Comparison of ENCODE assay signal across 9 mouse cellular contexts in genomic region chr5:111582004-111582403, GRCm38 (mm10).
DNase-seq lines count a peak whose midpoint lies in the region; ATAC-seq and TF ChIP-seq lines count a peak whose summit lies in the region.
"Had no signal": no experiment of that assay in that cellular context is flagged by ENCODE, and none has a peak within 500 bp of the region (broad histone marks: within the 10 kb centered on the region; RNA-seq: fewer than 3 reads in every experiment).

No protein-coding gene starts in this region.

- no peak overlapping the region for H3K9ac ChIP-seq in kidney, postnatal 0 days (ENCODE audit: low read depth, low read length)
- no peak overlapping the region for H3K9ac ChIP-seq in embryonic facial prominence, embryonic 14.5 days (ENCODE audit: low read depth, low read length)
- H3K9ac ChIP-seq in intestine, embryonic 14.5 days (ENCODE audit: low read length) = peak overlapping the region; percentile 27
- 0 out of 2 replicates have a peak overlapping the region, but pooled peaks have one; percentile 13 for H3K9ac ChIP-seq in midbrain, postnatal 0 days (replicated peaks; ENCODE audit: low read length, poor library complexity, severe bottlenecking)

- H3K27ac ChIP-seq in kidney, postnatal 0 days = no peak overlapping the region
- no peak overlapping the region; the same call in 1 of the 2 replicates for H3K27ac ChIP-seq in embryonic facial prominence, embryonic 14.5 days (replicated peaks; ENCODE audit: low read depth, low read length)
- H3K27ac ChIP-seq in intestine, embryonic 14.5 days (ENCODE audit: low read depth) = peak overlapping the region; percentile 58; the same call in 1 of the 2 replicates
- peak overlapping the region; percentile 72 for H3K27ac ChIP-seq in midbrain, postnatal 0 days (ENCODE audit: low read depth, low read length)
- H3K27ac ChIP-seq: macrophage had no signal

- no peak overlapping the region; the same call in 1 of the 2 replicates for H3K4me2 ChIP-seq in kidney, postnatal 0 days (ENCODE audit: low read length)
- peak overlapping the region; percentile 64 for H3K4me2 ChIP-seq in embryonic facial prominence, embryonic 14.5 days (ENCODE audit: low read depth, low read length)
- H3K4me2 ChIP-seq in intestine, embryonic 14.5 days (ENCODE audit: low read length) = peak overlapping the region; percentile 62
- H3K4me2 ChIP-seq in midbrain, postnatal 0 days (ENCODE audit: low read depth, low read length, poor library complexity, severe bottlenecking) = peak overlapping the region; percentile 54

- H3K4me3 ChIP-seq in kidney, postnatal 0 days (replicated peaks; ENCODE audit: low read depth, low read length) = no peak overlapping the region
- H3K4me3 ChIP-seq in embryonic facial prominence, embryonic 14.5 days (ENCODE audit: low read depth, low read length) = no peak overlapping the region
- H3K4me3 ChIP-seq in intestine, embryonic 14.5 days (ENCODE audit: low read depth, low read length) = no peak overlapping the region
- peak overlapping the region; percentile 25 for H3K4me3 ChIP-seq in midbrain, postnatal 0 days (ENCODE audit: low read depth, low read length)

- WGBS in kidney, postnatal 0 days = 43% methylated on average over 9 of the region's 9 CpGs
- WGBS in embryonic facial prominence, embryonic 14.5 days = 32% methylated on average over 9 of the region's 9 CpGs
- 41% methylated on average over 9 of the region's 9 CpGs for WGBS in intestine, embryonic 14.5 days
- WGBS in midbrain, postnatal 0 days = 12% methylated on average over 9 of the region's 9 CpGs

- no peak for ATAC-seq in kidney, postnatal 0 days (replicated peaks; ENCODE audit: low FRiP score, low read depth)
- no peak for ATAC-seq in embryonic facial prominence, embryonic 14.5 days (ENCODE audit: low read depth)
- ATAC-seq in intestine, embryonic 14.5 days (replicated peaks; ENCODE audit: low FRiP score, low TSS enrichment, low read depth) = no peak
- no peak for ATAC-seq in midbrain, postnatal 0 days (ENCODE audit: low FRiP score)

- H3K9me3 ChIP-seq in kidney, postnatal 0 days (replicated peaks; ENCODE audit: low read length) = no peaks in the 10 kb centered on the region
- H3K9me3 ChIP-seq in embryonic facial prominence, embryonic 14.5 days (ENCODE audit: control insufficient read depth, low read length) = no peaks in the 10 kb centered on the region
- H3K9me3 ChIP-seq in intestine, embryonic 14.5 days (ENCODE audit: control insufficient read depth, low read length) = no peaks in the 10 kb centered on the region
- H3K9me3 ChIP-seq in midbrain, postnatal 0 days (ENCODE audit: low read length) = no peaks in the 10 kb centered on the region

- H3K36me3 ChIP-seq in kidney, postnatal 0 days (ENCODE audit: insufficient read depth, low read length) = no peaks in the 10 kb centered on the region
- no peaks in the 10 kb centered on the region for H3K36me3 ChIP-seq in embryonic facial prominence, embryonic 14.5 days (ENCODE audit: control insufficient read depth, insufficient read depth, low read length)
- H3K36me3 ChIP-seq in intestine, embryonic 14.5 days (ENCODE audit: control insufficient read depth, insufficient read depth, low read length) = no peaks in the 10 kb centered on the region
- no peaks in the 10 kb centered on the region for H3K36me3 ChIP-seq in midbrain, postnatal 0 days (ENCODE audit: insufficient read depth, low read length)

- TF ChIP-seq CTCF in kidney, postnatal 0 days (IDR thresholded peaks at IDR 0.05; ENCODE audit: low read depth) = peak; percentile 35; the same call in 1 of the 2 replicates
- peak; percentile 64 for TF ChIP-seq CTCF in midbrain, postnatal 0 days (IDR thresholded peaks at IDR 0.05)

- H3K4me1 ChIP-seq in kidney, postnatal 0 days (replicated peaks; ENCODE audit: insufficient read depth, low read length) = peaks cover 15% of the 10 kb centered on the region
- peaks cover 40% of the 10 kb centered on the region for H3K4me1 ChIP-seq in embryonic facial prominence, embryonic 14.5 days (ENCODE audit: control insufficient read depth, insufficient read depth, low read length)
- peaks cover 46% of the 10 kb centered on the region for H3K4me1 ChIP-seq in intestine, embryonic 14.5 days (replicated peaks; ENCODE audit: control insufficient read depth, insufficient read depth, low read length)
- peaks cover 21% of the 10 kb centered on the region for H3K4me1 ChIP-seq in midbrain, postnatal 0 days (ENCODE audit: insufficient read depth, low read length)

- H3K27me3 ChIP-seq in kidney, postnatal 0 days (ENCODE audit: insufficient read depth, low read length) = peaks cover 25% of the 10 kb centered on the region; the same call in 1 of the 2 replicates
- H3K27me3 ChIP-seq in embryonic facial prominence, embryonic 14.5 days (replicated peaks; ENCODE audit: control insufficient read depth, insufficient read depth, low read length) = no peaks in the 10 kb centered on the region
- H3K27me3 ChIP-seq in intestine, embryonic 14.5 days (replicated peaks; ENCODE audit: control insufficient read depth, insufficient read depth, low read length) = no peaks in the 10 kb centered on the region
- H3K27me3 ChIP-seq in midbrain, postnatal 0 days (ENCODE audit: insufficient read depth, low read length) = no peaks in the 10 kb centered on the region

- no peak for DNase-seq in kidney, postnatal 0 days (ENCODE audit: low spot score)
- no peak for DNase-seq in kidney, postnatal 25 days
- DNase-seq in embryonic facial prominence, embryonic 14.5 days (ENCODE audit: low spot score) = no peak
- no peak for DNase-seq in intestine, embryonic 14.5 days (ENCODE audit: low spot score)
- no peak for DNase-seq in midbrain, postnatal 0 days (ENCODE audit: low spot score)
- no peak for DNase-seq in spleen, postnatal 14 days (ENCODE audit: low spot score in 2 of 2)
- no peak for DNase-seq in Muller cell, postnatal 12 days (ENCODE audit: inconsistent ontology term)
- DNase-seq in c-Kit-positive CD71-positive TER-119-positive erythroid progenitor cells, embryonic 14.5 days (ENCODE audit: low spot score) = no peak

Comparison
In these comparisons a context has a peak if more than half of its experiments do, and no peak if none do; other contexts are left out.
1. H3K27ac ChIP-seq: peak in intestine, embryonic 14.5 days (single experiment) and midbrain, postnatal 0 days (single experiment); none in kidney, postnatal 0 days (single experiment) and embryonic facial prominence, embryonic 14.5 days (single experiment).
2. H3K9ac ChIP-seq: peak in intestine, embryonic 14.5 days (single experiment) and midbrain, postnatal 0 days (single experiment); none in kidney, postnatal 0 days (single experiment) and embryonic facial prominence, embryonic 14.5 days (single experiment).